Mouse (Mus musculus): Measurements from ENCODE around the gene Prdm11.

Prdm11 gene

DNA sequence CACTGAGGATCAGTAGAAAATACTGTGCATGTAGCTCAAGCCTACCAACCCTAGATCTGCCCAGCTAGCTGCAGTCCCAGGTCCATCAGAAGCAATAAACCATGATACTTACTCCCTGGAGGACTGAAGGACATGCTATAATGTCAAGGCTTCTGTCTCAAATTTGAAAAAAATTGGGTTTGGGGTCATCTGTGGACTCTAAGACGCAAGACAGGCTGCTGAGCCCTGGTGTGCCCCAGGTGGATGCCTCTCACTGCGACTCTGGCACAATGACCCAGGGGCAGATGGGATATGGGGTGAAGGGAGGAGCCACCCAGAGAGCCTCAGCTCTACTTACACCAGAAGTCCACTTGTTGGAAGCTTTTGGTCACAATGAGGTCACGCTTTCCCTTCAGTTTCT, 33.0 kb downstream of the Prdm11 start:
- no peak for DNase-seq (ENCODE audit: low spot score in 2 of 2)

DNA sequence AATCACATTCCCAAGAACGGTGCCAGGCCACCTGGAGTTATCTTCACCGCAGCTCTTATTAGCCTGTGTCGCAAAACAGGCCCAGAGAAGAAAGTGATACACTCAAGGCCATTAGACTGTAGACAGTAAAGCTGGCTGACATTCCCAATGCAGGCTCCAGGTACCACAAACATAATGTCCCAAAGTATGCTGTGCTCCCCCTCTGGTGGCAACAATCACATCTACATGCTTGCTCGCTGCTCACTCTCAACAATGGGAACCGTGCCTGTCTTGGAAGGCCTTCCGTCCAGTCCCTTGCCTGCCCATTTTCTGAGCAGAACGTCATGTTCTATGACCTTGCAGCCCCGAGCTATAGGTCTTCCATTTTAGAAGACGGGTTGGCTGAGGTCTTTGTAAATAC, 34.0 kb downstream of the Prdm11 start:
- no peak for DNase-seq (ENCODE audit: low spot score in 2 of 2)

DNA sequence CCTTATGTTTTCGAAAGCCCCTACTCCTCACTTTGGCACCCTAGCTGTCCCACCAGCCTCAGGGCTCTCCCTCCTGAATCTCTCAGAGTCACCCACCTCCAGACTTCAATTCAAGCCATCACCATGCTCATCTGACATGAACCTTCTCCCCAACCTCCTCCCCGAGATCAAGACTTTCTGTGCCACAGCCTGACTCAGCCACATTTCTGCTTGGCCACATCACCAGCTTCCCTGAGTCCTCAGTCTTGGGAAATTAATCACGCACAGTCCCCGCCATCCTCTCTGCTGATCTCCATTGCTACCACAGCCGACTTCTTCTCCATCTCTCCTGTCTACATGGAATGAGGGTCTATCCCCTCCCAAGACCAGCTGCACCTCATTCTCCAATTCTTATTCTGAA, 34.5 kb downstream of the Prdm11 start:
- no peak for DNase-seq (ENCODE audit: low spot score in 2 of 2)

DNA sequence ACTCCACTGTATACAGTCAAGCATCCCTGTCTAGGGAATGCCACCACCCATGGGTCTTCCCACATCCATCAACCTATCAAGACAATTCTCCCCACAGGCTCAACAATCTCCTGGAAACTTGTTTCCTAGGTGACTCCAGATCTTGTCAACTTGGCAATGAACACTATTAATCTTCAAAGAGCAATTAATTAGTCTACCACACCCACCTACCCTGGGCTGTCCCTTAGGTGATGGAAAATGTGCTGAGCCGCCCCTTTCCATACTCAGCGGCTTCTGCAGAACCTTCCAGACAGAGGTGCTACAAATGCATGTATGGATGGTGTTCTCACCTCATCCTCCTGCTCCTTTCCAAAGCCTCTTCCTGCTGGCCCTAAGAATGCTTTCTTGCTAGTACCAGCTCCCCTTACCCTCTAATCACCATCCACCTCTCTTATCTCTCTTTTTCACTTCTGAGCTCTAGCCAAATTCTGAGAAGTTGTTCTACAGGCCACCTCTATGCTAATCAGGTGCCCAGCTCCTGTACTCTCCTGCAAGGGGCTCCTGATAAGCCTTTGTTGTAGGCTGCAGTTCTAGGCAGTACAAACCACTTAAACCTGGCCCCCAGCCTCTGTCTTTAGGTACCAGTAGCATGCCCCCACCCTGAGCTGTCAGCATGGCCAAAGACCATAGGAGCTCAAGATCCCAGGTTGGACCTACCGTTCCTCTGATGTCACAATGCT, 37.8 kb downstream of the Prdm11 start:
- no peak for DNase-seq (ENCODE audit: low spot score in 2 of 2)

DNA sequence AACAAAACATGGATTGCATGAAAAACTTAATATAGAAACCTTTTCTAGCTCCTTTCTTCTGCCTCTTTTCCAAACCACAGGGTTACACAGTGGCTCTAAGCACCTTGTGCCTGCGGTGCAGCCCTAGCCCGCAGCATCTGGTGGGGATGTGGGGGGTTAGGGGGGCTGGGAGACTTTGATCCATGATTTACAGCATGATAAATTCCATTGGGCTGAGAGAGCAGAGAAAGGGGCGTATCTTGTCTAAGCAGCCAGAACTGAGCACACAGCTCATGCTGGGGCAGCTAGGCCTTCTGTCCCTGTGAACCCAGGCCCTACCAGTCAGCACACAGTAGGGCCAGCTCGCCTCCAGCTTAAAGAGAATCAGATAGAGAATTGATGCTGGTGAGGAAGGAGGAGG, 40.9 kb downstream of the Prdm11 start:
- no peak for DNase-seq (ENCODE audit: low spot score in 2 of 2)

DNA sequence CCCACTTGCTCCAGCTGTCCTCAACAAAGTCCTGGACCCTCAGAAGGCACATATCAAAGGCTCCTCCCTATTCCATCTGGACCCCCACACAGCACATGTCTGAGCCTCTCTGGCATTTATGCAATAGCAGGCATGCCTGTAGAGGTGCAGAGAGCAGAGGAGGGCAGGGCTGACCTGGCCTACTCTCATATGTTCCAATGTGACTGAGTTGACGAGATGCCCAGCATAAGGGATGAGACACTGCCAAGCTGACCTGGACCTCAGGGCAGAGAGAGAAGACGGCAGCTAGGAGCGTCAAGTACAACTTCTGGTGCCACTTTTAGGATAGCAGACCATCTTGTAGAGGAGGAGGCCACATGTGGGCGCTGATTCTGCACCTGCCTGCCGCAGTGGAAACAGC, 54.0 kb downstream of the Prdm11 start:
- DNase-seq (ENCODE audit: low spot score in 2 of 2): no peak

DNA sequence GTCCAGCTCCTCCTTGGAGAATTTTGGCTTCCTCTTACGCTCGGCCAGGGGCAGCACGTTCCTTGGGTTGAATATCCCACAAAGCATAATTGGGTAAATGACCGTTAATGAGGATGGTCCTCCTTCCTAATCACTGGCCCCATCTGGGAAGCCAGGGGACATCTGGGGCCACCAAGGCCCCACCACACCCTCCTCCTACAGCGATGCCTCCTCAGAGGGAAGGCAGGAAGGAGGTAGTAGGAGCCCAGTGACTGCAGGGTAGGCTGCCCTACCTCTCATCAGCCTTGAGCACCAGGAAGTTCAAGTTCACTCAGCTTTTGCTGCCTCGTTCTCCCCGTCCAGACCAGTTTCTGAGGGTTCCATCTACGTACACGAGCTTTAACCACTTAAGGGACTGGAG, 56.4 kb downstream of the Prdm11 start:
- no peak for DNase-seq (ENCODE audit: low spot score in 2 of 2)

DNA sequence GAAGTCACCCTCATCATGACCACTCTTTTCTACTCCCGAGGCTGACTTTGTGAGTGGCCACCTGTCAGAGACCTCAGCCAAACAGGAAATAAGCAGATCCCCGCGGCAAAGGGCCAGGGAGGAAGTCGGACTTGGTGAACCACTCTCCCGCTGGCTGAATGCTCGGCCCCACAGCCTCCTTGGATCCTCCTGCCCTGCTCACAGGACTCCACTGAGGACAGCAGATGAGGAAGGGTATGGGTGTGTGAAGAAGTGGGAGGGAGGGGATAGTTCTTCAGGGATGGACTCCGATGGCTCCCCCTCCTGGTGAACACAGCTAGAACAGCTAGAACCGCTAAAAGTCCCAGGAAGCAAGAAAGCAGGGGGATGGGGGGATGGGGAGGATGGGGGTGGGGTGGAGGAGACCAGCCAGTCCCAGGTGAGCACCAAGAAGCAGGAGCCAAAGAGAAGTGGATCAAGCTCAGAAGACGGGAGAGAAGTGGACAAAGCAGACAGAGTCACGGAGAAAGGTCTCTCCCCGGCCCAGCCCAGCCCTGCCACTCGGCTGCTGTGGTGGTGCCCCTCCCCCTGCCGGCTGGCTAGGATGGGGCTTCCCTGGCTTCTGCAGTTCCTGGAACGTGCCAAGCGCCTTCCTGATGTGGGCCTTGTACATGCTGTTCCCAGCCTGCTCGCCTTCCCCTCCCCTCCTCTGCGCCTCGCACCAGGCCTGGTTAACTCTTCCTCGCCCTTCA, 57.9 kb downstream of the Prdm11 start:
- DNase-seq (ENCODE audit: low spot score in 2 of 2): no peak

DNA sequence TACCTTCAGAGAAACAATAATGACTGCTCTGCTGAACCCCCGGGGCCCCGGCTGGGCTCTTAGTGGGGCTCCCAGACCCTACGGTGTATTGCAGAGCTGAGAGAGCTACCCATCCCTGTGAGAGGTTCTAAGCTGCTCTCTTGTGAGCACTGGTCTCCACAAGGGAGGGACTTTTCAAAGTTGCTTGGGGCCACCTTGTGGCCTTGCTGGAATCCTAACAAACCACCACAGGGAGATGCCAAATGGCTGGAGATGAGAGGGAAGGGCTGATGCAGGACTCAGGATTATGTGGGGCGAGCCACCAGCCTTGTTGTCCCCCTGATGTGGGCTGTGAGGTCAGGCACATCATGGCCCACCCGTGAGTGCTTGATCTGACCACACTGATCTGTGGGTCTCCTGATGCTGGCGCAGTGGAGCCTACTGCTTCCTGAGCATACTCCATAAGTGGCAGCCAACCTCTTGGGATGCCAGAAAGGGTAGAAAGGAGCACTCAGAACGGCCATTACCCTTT, 58.8 kb downstream of the Prdm11 start:
- DNase-seq (ENCODE audit: low spot score in 2 of 2): no peak

DNA sequence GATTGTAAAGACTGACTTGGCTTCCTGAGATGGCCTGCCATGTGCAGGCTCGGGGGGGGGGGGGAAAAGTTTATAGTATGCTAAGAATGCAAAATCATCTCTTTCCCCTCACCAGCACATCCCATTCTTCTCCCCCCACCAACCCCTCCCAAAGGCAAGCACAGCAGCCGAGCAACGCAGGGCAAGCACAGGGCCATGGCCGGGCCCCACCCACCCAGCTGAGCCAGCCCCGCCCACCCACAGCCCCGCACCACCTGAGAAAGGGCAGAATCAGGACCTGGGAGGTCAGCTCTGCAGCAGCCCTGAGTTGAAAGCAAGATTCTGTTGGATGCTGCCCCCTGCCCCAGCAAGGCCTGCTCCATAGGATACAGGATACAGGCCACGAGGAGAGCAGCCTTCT, 60.4 kb downstream of the Prdm11 start:
- DNase-seq (ENCODE audit: low spot score in 2 of 2): no peak

DNA sequence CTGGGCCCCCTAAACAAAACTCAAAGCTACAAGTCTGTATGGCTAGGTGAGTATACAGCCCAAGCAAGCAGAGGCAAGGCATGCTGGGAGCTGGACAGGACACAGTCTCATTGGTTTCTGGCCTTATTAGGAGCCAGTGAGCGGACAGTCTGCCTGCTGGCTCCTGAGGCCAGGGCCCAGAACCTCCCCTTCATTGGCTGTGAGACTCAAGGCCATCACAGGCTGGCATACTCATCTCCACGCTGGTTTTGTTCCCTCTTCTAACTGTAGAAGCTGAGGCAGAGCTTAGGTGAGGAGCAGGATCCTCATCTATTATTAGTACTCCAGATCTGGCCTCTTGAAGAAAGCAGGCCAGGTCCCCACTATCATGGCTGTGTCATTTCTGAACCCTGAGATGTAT, 60.8 kb downstream of the Prdm11 start:
- no peak for DNase-seq (ENCODE audit: low spot score in 2 of 2)

DNA sequence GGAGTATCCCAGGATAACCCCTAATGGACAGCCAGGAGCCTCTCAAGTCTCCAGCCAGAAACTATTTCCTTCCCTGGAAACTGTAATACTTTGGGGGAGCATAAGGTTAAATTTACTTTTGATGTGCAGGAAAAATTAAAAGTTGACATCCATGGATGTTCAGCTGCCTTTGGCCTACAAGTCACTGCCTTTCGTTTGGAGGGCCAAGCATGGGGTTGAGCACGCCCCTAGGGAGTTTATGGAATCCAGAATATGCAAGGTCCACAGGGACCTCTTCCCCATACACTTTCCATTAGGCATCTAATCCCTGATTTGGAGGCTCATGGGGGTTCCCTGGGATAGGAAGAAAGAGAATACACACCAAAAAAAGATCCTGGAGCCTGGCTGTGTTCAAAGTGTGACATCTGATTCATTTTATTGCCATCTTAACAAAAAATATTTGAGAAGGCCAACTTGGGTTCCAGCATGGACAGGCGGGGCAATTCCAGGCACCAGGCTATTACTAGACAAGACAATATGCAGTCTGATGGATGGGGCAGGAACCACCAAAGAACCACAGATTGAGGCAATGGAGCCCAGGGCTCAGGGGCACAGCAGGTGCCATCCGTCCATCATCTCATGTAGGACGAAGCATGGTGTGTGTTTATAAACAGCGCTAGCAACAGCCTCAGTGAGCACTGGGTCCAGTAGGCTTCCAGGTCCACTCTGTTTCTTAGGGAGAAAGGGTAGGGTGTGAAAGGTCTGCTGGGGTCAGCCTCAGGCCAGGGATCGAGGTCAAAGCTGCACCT, 61.5 kb downstream of the Prdm11 start:
- no peak for DNase-seq (ENCODE audit: low spot score in 2 of 2)

DNA sequence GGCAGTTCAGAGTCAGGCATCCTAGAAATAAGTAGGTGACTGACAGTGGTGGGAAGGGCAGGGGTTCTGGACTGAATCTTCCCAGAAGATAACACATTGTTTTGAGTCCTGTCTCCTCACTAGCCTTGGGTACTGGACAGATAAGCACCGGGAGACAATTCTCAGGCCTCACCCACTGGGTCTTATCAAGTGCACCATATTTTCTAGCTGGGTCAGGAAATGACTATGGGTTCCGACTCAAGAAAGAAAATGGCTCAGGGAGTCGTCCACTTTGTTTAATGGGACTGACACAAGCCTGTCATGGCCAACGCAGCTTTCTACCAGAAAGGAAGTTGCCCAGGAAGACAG, 62.7 kb downstream of the Prdm11 start:
- DNase-seq (ENCODE audit: low spot score in 2 of 2): no peak

DNA sequence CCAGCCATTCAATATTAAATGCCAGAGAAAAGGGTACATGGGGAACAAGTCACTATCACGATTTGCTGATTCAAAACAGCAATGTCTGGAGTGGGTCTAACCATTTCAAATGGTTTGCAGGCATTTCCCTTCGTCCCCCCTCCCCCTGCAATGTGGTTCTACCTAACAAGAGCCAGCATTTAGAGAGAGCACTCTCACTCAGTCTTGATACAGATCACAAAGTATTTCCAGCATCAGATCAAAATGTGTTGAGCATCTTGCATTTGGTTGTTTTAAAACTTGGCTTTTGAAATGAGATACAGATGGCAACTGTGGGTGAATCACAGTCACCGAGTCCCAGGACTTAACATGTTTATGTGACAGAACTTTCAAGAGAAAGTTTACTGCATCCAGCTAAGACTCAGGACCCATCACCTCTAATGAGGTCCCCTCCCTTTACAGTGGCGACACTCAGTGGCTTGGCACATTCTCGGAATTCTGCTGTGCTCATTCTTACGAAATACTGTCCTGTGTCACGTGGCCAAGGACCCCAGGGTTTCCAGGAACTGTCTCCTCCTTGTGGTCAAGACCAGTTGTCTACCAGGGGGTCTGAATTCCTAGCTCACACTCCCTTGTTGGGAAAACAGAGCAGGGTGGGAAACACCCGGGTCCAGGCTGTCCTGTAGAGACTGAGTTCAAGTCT, 63.2 kb downstream of the Prdm11 start:
- no peak for DNase-seq (ENCODE audit: low spot score in 2 of 2)

DNA sequence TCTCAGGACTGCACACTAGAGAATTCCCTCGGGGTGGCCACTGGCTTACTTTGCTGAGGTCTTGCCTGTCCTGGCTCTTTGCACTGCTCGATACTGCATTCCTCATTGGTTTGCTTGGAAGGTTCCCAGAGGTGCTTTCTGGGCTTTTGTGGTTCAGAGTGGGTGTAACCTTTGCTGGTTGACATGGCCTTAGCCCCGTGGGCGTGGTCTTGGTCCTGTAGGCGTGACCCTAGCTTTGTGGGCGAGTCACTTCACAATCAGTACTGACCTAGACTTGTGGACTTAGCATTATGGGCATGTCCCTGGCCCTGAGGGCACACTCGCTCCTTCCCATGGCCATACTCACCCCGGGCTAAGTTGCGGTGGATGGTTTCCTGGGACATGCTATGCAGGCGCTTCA, 65.8 kb downstream of the Prdm11 start:
- no peak for DNase-seq (ENCODE audit: low spot score in 2 of 2)

DNA sequence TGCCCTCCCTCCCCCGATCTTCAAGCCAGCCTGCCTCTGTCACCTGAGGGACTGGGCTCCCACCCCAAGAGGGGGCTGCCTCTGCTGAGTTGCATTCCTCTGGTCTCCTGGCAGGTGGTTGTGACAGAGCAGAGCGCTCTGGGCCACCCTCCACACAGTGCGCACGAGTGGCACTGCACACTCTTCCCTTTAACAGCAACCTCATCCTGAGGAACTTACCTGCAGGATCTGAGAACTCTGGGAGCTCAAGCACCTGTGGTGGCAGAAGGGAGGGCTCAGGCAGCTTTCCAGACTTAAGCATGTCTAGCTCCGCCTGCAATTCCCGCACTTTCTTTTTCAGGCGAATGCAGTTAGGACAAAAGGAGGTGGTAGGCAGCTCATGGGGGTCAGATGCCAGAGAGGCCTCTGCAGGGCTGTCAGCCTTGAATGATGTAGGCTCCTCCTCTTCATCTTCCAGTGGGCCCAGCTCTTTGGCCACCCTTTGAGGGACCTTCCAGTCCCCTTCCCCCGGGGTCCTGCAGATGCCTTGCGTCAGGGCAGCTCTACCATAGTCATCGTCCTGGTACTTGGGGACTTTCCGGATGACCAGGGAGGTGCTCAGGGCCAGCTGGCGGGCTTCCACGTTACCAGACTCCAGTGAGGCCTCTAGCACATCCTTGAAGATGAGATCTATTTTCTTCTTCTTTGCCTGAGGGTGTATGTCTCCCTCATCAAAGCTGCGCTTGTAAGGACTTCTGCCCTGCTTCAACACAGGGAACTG, 70.8 kb downstream of the Prdm11 start:
- peak in 1 of 2 experiments; percentile 55 for DNase-seq (ENCODE audit: low spot score in 2 of 2)

DNA sequence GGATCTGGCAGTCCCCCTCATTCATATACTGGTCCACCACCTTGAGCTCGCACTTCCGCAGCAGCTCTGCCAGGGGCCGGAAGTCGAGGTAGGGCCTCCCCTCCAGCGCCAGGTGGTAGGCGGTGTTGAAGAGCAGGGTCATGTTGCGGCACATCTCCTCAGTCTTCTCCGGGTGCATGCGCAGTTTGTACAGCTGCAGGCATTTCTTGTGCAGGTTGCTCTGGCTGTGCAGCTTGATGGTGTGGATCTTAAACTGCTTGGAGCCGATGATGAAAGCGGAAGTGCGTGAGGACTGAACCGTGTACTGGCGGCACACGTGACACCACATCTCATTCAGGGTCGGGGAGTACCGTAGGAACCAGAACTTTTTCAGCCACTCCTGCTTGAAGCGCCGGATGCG, 72.3 kb downstream of the Prdm11 start:
- peak in 1 of 2 experiments; percentile 58 for DNase-seq (ENCODE audit: low spot score in 2 of 2)

DNA sequence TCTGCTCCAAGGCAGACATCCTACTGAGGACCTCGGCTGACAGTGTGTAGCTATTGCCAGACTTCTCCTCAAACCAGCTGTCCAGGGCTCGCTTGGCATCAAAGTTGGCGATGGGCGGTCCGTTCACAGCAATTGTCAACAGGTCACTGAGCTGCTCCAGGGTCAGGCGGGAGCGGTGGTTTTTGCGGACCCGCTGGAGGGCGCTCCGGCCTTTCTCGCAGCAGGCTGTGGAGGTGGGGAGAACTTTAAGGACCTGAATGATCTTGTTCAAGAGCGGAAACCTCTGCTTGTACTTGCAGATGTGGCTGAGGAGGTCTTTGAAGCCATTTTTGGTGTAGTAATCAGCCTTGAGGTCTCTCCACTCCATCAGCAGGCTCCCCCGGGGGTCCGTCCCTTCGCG, 73.9 kb downstream of the Prdm11 start:
- DNase-seq (ENCODE audit: low spot score in 2 of 2): peak in 1 of 2 experiments; percentile 61

DNA sequence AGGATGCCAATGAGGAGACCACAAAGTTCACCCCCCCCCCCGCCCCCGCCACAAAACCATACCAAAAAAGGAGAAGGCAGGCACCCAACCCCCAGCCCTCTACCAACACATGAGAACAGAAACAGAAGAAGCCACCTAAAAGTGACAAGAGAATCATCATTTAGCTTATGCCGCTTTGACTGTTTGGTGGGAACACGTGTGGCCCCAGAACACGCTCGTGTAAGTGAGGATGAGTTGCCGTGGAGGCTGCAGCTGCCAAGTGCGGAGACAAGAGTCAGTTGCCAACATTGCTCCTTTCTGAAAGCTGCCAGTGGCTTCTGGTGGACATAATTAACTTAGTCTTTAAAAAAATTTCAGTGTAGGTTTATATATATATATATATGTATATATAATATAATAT, 74.4 kb downstream of the Prdm11 start:
- no peak for DNase-seq (ENCODE audit: low spot score in 2 of 2)

DNA sequence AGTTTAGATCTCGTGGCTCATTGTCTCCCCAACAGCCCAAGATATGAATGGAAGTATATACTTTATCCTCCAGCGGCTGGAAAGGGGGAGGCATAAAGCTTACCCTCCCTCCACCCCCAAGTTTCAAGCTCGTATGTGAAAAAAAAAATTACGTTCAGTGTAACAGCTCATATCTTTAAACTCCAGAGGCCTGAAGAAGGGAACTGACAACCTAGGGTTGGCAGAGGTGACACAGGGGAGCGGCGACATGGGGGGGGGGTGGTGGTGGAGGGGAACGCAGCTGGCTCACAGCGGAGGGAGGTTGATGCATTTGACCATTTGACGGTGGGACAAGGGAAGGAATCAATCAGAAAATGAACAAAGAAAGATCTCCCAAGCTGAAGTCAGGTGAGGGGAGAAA, 74.9 kb downstream of the Prdm11 start:
- no peak for DNase-seq (ENCODE audit: low spot score in 2 of 2)

DNA sequence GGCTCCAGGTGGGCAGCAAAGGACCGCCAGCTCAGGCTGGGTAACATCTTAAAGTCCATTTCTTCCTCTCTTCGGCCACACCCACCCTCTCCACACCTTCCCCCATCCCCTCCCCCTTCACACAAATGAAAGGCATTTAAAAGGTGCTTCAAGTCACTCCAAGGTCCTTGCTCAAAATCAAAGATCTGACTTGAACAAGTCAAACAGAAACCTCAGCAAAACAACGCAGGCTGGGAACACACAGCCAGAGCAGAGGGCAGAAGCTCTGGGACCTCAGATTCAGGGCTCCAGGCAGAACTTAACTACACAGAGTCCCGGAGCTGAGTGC, 78.2 kb downstream of the Prdm11 start:
- no peak for DNase-seq (ENCODE audit: low spot score in 2 of 2)
